Mouse (Mus musculus) urinary bladder, adult 2 months (tissue): ENCODE results near the gene Rnf213. TPM values are rescaled to one million over a fixed set of nuclear protein-coding genes. Genes with fewer than 3 reads are reported as not detected.
A peak's percentile ranks its signal among the peaks of the same experiment; 100 is the strongest.

Experiments used
- DNase-seq: peaks from one replicate; pipeline ENCODE4 v3.0.0; 2022; ENCODE audit warnings: low spot score
- polyA plus RNA-seq: library from polyadenylated mRNA; depleted of rRNA; stranded (reverse); fragments of >200 nt; gene quantifications from 2 replicates; pipeline ENCODE4 v1.2.3, GENCODE M21; 2012

Gene Rnf213
- polyA plus RNA-seq, 1 experiment, result 42.4 TPM

DNA sequence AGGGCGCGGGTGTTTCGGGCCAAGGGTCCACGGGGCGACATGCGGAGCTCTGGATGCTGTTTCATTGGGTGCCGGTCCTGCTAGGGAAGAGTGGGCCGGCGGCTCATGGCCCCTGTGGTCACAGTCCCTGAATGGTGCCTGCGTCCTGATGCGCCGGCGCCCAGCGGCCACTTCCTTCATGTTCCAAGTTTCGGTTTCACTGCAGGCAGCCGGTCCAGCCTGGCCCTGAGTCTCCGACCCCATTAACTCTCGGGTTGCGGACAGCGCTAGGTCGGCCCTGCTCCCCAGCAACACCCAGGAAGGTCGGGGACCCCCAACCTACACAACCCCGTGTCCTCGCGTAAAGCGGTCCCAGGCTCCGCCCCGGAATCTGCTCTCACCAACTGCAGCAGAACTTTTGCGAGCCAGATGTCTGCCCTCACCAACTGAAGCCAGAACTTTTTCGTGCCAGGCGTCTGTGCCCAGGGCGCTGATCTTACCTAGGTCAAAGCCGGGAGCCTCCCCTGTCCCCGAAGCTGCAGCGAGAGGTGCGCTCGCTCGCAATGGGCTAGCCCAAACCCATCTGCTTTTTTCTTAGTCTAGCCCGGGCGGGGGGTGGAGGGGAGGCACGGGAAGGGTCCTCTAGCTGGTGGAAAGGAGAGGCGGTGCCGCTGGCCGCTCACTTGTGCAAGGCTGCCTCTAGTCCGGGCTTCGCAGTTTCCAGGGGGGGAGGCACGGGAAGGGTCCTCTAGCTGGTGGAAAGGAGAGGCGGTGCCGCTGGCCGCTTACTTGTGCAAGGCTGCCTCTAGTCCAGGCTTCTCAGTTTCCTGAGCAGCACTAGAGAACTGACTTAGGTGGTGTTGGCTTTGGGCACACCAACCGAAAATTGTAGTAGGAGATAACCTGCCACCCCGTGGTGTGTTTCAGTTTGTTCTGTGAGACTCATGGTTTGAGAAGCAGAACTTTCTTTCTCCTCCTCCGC is 2.3 kb upstream of the Rnf213 start:
- peak; percentile 69 for DNase-seq

DNA sequence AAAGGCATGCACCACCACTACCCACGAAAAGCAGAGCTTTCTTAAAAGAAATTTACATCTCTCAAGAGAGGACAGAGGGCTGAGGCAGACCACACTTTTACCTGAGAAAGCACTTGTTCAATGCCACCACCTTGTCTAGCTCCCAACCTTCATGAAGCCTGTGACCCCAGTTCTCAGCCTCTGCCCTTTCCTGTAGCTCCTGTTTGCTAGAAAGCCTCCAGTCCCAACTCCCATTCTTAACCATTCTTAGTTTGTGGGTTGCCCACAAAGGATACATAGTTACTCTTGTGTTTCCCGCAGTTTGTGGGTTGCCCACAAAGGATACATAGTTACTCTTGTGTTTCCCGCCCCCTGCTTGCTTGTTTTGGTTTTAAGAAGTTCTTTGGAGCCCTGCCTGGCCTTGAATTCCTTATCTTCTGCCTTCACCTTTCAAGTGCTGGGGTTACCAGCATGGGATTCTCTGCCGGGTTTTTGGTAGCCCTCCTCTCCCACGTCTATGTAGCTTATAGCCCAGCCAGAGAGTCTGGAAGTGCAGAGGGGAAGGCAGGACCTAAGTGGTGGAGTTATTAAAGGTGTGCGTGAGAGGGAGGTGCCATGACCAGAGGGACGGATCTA is 1.4 kb upstream of the Rnf213 start:
- no peak for DNase-seq

GRCm38 (mm10) chr11:119392001-119392614 is 792 bp upstream of the Rnf213 start:
- DNase-seq, result peak; percentile 49

DNA sequence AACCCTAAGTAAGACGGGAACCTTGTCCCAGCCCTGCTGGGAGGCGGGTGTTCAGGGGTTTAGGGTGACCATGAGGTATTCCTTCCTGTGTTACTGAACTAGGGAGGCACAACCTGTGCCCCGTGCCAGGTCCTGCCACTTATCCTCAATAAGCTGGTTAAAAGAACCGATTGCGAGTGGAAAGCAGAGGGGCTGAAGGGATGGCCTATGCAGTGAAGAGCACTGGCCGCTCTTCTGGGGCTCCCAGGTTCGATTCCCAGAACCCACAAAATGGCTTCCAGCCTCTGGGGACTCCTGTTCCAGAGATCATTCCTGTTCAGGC is 544 bp downstream of the Rnf213 start:
- DNase-seq, result no peak

DNA sequence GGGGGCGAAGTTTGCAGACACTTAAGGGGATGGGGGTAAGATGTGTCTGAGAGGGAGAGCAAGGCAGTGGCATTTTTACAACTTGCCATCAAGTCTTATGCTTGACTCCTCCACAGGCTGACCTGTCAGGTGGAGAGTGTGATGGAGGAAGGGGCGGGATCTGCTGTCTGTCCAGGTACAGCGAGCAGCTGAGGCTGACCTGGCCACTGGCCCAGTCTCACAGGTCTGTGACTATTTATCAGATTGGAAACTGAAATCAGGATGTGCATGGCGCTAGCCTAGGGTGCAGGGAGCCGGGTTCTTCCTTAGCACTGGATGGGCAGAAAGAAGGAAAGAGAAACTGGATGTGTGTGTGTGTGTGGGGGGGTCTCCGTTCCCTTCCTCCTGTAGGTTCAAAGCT is 1.3 kb downstream of the Rnf213 start:
- DNase-seq, result no peak

- DNase-seq, result no peak
Observed at GRCm38 (mm10) chr11:119395394-119395793, 2.5 kb downstream of the Rnf213 start.

DNA sequence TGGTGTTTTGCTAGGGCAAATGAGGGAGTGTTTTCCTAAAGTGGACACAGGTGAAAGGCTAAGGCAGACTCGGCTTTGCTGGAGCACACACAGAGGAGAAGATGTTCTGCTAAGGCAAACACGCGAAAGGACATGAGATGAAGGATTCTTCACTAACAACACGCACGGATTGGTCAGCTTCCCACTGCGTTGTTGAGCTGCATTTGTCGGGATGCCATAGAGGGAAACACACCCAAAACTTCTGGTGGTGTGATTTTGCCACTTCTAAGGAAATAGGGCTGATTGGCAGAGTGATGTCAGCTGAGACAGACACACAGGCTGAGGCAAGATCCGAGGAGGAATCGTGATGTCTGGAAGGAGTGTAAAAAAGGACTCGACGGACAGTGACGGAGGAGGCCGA is 3.0 kb downstream of the Rnf213 start:
- DNase-seq, result no peak

- no peak for DNase-seq
Observed at GRCm38 (mm10) chr11:119396461-119396860, 3.6 kb downstream of the Rnf213 start.

- DNase-seq, result no peak
Observed at GRCm38 (mm10) chr11:119402501-119403160, 9.7 kb downstream of the Rnf213 start.

GRCm38 (mm10) chr11:119404627-119405026 is 11.7 kb downstream of the Rnf213 start:
- DNase-seq, result no peak

DNA sequence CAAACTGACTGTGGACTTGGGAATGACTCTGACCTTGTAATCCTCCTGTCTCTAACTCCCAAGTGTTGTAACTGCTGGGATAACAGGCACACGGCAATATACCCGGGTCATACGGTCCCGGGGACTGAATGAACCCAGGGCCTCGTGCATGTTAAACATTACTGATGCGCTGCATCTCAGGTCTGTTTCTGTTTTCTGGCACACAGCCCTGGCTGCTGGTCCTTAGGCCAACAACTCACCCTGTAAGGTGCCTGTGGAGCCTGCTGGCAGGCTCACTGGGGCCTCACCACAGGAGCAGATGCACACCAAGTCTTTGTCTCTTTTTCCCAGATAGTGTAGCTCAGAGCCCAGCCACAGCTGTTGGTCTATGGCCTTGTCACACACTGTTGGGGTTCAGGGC is 14.5 kb downstream of the Rnf213 start:
- no peak for DNase-seq

DNA sequence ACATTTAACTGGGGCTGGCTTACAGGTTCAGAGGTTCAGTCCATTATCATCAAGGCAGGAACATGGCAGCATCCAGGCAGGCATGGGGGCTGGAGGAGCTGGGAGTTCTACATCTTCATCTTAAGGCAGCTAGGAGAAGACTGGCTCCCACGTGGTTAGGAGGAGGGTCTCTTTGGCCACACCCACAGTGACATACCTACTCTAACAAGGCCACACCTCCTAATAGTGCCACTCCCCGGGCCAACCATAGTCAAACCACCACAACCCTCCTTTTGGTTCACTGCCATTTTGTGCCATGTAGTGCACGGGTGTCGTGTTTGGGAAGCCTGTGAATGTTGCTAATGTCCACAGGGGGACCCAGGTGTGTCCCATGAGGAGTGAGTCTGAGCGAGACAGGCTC is 15.1 kb downstream of the Rnf213 start:
- no peak for DNase-seq

- DNase-seq, result no peak
Observed at GRCm38 (mm10) chr11:119419327-119420118, 26.6 kb downstream of the Rnf213 start.

- no peak for DNase-seq
Observed at GRCm38 (mm10) chr11:119420426-119420825, 27.5 kb downstream of the Rnf213 start.

DNA sequence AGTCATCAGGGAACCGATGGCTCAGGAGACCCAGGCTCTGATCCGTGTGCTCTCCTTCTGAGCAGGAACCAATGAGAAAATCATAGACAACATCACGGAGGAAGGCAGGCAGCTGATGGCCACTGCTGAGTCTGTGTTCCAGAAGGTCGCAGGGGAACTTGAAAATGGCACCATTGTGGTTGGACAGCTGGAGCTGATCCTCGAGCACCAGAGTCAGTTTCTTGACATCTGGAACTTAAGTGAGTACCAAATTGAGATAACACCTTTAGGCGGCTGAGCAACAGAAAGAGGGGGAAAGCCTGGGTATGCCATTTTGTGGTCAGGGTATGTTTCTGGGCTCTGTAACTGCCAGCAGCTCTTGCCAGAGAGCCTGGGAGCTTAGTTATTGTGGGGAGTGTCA is 34.5 kb downstream of the Rnf213 start:
- DNase-seq, result no peak

DNA sequence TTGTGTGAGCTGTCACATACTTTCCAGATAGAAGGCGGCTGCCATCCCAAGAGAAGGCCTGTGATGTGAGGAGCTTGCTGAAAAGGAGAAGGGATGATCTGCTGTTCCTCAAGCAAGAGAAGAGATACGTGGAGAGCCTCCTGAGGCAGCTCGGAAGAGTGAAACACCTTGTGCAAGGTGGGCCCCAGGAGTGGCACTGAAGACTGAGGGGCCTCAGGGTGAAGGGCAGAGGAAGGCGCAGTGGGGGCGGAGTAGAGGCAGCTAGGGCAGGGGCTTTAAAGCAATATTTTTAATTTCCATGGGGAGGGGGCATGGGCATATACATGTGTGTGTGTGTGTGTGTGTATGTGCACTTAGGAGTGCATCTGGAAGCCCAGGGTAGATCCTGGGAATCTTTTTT is 35.1 kb downstream of the Rnf213 start:
- DNase-seq, result no peak

DNA sequence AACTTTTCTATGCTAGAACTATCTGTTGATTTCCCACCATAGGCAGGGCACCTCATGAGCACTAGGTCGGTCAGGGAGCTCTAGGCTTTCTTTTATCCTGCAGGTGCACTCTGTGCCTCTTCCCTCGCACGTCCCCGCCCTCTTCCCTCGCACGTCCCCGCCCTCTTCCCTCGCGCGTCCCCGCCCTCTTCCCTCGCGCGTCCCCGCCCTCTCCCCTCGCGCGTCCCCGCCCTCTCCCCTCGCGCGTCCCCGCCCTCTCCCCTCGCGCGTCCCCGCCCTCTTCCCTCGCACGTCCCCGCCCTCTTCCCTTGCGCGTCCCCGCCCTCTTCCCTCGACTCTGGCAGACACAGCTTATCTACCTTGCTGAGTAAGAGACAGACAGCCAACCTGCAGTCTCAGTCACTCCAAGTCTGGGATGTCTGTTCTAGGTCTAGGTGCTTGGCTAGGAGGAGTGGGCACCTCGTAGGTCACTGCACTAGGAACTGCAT is 35.8 kb downstream of the Rnf213 start:
- no peak for DNase-seq

DNA sequence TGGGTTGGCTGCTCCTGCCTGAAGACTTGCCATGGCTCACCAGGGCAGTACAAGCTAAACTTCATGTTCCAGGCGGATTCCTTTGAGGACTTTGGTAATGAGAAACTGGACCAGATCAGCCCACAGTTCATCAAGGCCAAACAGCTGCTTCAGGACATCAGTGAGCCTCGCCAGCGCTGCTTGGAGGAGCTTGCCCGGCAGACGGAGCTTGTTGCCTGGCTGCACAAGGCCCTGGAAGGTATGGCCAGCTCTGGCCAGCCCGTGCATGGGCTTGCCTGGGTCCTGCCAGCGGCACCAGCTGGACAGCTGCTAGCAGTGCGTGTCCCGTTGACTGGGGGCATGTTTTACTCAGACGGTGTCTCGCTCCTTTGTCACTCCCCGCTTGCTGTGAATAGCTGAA is 38.6 kb downstream of the Rnf213 start:
- DNase-seq, result no peak

- no peak for DNase-seq
Observed at GRCm38 (mm10) chr11:119432706-119433105, 39.8 kb downstream of the Rnf213 start.

GRCm38 (mm10) chr11:119434316-119434715 is 41.4 kb downstream of the Rnf213 start:
- no peak for DNase-seq
